Mouse (Mus musculus) embryonic facial prominence, embryonic 11.5 days (tissue): ENCODE measurements at regions not wholly inside any gene's neighbourhood (a gene's known extent, or its start where the extent isn't known, plus 50 kb on each side); places are given as distances from the start of the nearest gene placed in this dataset.
A peak's percentile ranks its signal among the peaks of the same experiment; 100 is the strongest.

ENCODE experiments used
- ATAC-seq: fragments of 200-750 bp; cut with Nextera tagmentation; replicated peaks from 2 replicates; pipeline ENCODE4 v1.8.0; 2017; ENCODE audit warnings: low read depth; ENCODE audit not compliant: insufficient number of reproducible peaks, low FRiP score, low TSS enrichment
- DNase-seq: peaks from one replicate; pipeline ENCODE4 v3.0.0-alpha.2; 2015; ENCODE audit warnings: low spot score
- H3K27ac ChIP-seq: fragments of 300-500 bp; sonication (generic); replicated peaks from 2 replicates; pipeline ENCODE4 v1.5.1; 2014; ENCODE audit warnings: mild to moderate bottlenecking, low read depth, low read length, control low read depth
- H3K27me3 ChIP-seq: fragments of 300-500 bp; sonication (generic); 2 replicates; pipeline ENCODE4 v1.6.1; 2014; ENCODE audit warnings: mild to moderate bottlenecking, low read length, moderate library complexity, mixed read lengths; ENCODE audit not compliant: control insufficient read depth, insufficient read depth
- H3K36me3 ChIP-seq: fragments of 300-500 bp; sonication (generic); replicated peaks from 2 replicates; pipeline ENCODE4 v1.6.1; 2014; ENCODE audit warnings: low read depth, mild to moderate bottlenecking, low read length, moderate library complexity, mixed read lengths; ENCODE audit not compliant: control insufficient read depth, insufficient read depth
- H3K4me1 ChIP-seq: fragments of 300-500 bp; sonication (generic); 2 replicates; pipeline ENCODE4 v1.6.1; 2014; ENCODE audit warnings: low read length, mixed read lengths; ENCODE audit not compliant: control insufficient read depth, insufficient read depth
- H3K4me2 ChIP-seq: fragments of 300-500 bp; sonication (generic); 2 replicates; pipeline ENCODE4 v1.6.1; 2014; ENCODE audit warnings: low read depth, mild to moderate bottlenecking, control low read depth, low read length, moderate library complexity
- H3K4me3 ChIP-seq: fragments of 300-500 bp; sonication (generic); 2 replicates; pipeline ENCODE4 v1.5.1; 2014; ENCODE audit warnings: low read depth, low read length, control low read depth
- H3K9ac ChIP-seq: fragments of 300-500 bp; sonication (generic); replicated peaks from 2 replicates; pipeline ENCODE4 v1.6.1; 2014; ENCODE audit warnings: mild to moderate bottlenecking, control low read depth, low read length
- H3K9me3 ChIP-seq: fragments of 300-500 bp; sonication (generic); replicated peaks from 2 replicates; pipeline ENCODE4 v1.6.1; 2016; ENCODE audit warnings: mild to moderate bottlenecking, low read length, inconsistent platforms, mixed read lengths; ENCODE audit not compliant: control insufficient read depth
- WGBS: fragments of 180-500 bp; shearing (Covaris S2); extraction: QIAGEN DNeasy Blood & Tissue Kit; methylation state at CpG from one replicate; pipeline ENCODE4 v1.1.7; 2014; 5-methylcytosine and 5-hydroxymethylcytosine counted together

DNA sequence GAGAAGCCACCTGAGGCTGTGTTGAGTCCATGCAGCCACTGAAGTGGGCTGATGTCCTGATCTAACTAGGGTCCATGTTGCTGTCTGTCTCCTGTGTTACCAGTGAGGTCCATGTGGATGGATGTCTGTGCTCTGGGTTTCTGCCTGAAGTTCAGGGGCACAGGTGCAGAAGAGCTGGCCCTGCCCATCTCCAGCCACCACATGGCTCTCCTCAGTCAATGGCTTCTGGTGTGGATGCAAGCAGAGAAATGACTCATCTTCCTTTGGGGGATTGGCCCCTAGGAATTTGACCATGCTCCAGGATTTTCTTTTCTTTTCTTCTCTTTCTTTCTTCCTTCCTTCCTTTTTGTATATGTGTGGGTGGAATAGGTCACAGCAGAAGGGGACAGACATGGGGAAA is 66.8 kb upstream of the Tgif1 start:
- no peak overlapping the region for H3K9ac ChIP-seq
- H3K27ac ChIP-seq, result no peak overlapping the region
- no peaks in the 10 kb centered on the region for H3K9me3 ChIP-seq
- no peaks in the 10 kb centered on the region for H3K27me3 ChIP-seq
- no peaks in the 10 kb centered on the region for H3K36me3 ChIP-seq
- ATAC-seq (no peak), DNase-seq (no peak)
- H3K4me1 ChIP-seq, result no peaks in the 10 kb centered on the region
- no peak overlapping the region for H3K4me2 ChIP-seq
- H3K4me3 ChIP-seq, result no peak overlapping the region

DNA sequence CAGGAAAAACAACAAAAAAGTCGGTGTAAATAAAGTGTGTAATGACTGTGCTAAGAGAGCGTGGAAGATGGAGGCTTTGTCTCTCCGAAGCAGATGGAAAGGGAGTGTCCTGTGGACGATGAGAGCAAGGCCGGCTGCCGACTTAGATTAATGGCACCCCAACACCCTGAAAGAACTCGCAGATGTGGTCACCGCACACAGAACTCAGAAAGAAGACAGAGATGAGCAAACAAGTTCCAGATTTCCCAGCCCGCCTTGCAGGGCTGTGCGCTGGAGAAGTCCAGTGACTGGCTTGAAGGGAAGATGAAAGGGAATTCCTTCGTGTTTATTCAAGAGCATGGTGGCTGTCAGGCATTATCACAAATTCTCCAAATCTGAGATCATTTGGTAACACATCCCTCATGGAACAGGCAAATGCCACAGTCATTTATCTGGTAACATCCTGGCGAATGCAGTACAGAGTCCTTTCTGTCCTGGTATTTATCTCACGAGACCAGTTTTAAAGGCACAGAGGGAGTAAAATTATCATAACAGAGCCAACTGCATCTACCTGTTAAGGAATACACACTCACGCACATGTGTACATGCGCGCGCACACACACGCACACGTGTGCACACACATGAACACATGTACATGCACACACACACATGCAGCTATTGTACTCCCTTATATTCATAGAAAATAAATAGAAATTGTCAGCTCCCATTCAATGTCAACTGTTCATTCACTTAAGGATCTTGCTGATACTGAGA is 64.0 kb upstream of the Tgif1 start:
- DNase-seq, result peak; percentile 26
- ATAC-seq, result no peak
- H3K4me2 ChIP-seq, result no peak overlapping the region

DNA sequence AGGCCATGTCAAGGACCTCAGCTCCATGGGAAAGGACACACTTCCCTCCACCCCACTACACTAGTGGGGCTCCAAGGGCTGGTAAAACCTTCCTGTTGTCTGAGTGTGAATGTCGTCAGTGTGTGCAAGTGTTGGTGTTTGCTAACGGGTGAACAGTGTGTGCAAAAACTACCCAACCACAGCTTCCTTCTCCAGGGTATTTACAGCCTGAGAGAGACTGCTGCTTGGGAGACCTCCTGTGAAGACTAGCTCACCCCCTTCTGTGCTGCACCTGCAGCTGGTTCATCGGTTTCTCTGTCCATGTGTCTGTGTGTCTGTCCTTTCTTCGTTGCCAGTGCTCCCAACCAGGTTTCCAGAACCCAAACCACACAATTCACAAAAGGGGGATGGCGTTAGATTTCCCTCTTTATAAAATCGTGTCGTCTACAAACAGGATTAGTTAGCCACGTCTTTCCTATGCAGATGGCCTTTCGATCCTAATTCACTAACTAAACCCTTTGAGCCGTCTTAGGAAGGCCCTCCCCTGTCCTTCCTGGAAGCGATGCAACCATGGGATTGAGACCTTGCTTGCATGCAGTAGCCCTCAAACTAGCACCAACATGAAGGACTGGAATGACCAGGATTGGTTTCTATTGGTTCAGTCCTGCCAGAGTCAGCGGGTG is 62.9 kb upstream of the Tgif1 start:
- Histone ChIP-seq H3K4me2 (no peak overlapping the region), H3K36me3 (no peaks in the 10 kb centered on the region), H3K4me1 (no peaks in the 10 kb centered on the region), H3K27ac (no peak overlapping the region), H3K4me3 (no peak overlapping the region), H3K27me3 (no peaks in the 10 kb centered on the region), H3K9ac (no peak overlapping the region), H3K9me3 (no peaks in the 10 kb centered on the region)
- ATAC-seq (no peak), DNase-seq (no peak)
- WGBS, result 55% methylated on average over 12 of the region's 12 CpGs

More for the DNA sequence above, 64.0 kb upstream of the Tgif1 start:
- Histone ChIP-seq H3K27me3 (no peaks in the 10 kb centered on the region), H3K27ac (no peak overlapping the region), H3K9me3 (no peaks in the 10 kb centered on the region), H3K9ac (no peak overlapping the region), H3K4me3 (no peak overlapping the region), H3K4me1 (no peaks in the 10 kb centered on the region), H3K36me3 (no peaks in the 10 kb centered on the region)
- 65% methylated on average over 19 of the region's 19 CpGs for WGBS

DNA sequence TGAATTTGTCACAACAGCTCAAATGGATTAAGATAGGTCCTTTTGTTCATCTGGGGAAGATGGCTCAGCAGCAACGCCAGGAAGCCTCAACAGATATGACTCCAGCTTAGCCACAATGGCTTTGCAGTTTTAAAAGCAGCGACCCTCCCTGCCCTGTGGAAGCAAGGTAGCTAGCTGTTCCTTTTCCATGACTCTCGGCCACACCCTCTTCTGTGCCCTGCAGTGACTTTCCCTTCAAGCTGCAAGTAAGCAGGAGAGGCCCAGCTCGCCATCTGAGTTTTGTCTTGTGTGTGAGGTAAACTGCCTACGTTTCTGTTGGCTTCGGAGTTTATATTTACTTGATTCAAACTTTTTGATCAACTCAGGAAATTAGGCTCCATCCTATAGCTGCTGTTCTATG is 62.1 kb upstream of the Tgif1 start:
- H3K4me3 ChIP-seq, result no peak overlapping the region
- WGBS, result 56% methylated on average over 6 of the region's 6 CpGs
- no peak for DNase-seq

DNA sequence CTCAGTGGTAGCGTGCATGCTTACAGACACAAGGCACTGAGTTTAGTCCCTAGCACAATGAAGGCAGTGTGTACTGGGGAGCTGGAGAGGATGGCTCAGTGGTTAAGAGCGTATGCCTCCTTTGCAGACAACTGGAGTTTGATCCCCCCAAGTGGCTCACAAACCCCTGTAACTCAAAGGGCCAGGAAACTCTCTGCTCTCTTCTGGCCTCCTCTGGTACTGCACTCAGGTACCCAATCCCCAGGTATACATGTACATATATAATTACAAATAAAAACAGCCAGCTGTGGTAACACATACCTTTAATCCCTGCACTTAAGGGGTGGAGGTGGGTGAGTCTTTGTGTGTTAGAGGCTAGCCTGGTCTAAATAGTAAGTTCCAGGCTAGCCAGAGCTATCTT is 56.9 kb upstream of the Tgif1 start:
- Histone ChIP-seq H3K27ac (no peak overlapping the region), H3K4me3 (no peak overlapping the region), H3K9ac (no peak overlapping the region), H3K4me1 (no peaks in the 10 kb centered on the region), H3K4me2 (no peak overlapping the region), H3K9me3 (no peaks in the 10 kb centered on the region), H3K36me3 (no peaks in the 10 kb centered on the region), H3K27me3 (no peaks in the 10 kb centered on the region)
- ATAC-seq (no peak), DNase-seq (peak; percentile 30)
- 78% methylated on average over 2 of the region's 2 CpGs for WGBS

More for the DNA sequence above, 62.1 kb upstream of the Tgif1 start:
- no peaks in the 10 kb centered on the region for H3K4me1 ChIP-seq
- H3K27ac ChIP-seq, result no peak overlapping the region
- ATAC-seq, result no peak
- H3K9me3 ChIP-seq, result no peaks in the 10 kb centered on the region
- no peak overlapping the region for H3K9ac ChIP-seq
- H3K36me3 ChIP-seq, result no peaks in the 10 kb centered on the region
- no peak overlapping the region for H3K4me2 ChIP-seq
- H3K27me3 ChIP-seq, result no peaks in the 10 kb centered on the region

DNA sequence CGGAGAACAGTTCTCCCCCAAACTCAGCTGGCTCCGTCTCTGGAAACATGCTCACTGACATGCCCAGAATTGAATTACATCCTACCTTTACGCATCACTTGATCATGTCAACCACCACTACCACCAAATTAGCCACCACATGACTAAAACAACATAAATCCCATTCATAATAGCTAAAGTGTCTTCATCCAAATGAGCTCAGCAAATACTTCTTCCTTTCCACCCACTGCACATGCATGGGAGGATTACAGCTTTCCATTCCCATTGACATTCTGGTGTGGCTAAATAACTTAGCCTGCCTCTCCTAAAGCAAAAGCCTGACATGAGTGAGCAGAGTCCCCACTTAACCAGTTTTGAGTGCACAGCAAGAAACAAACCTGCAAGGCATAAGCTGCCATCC is 56.2 kb upstream of the Tgif1 start:
- no peaks in the 10 kb centered on the region for H3K9me3 ChIP-seq
- WGBS, result 77% methylated on average over 3 of the region's 3 CpGs
- DNase-seq (no peak), ATAC-seq (no peak)
- no peaks in the 10 kb centered on the region for H3K36me3 ChIP-seq
- no peak overlapping the region for H3K4me2 ChIP-seq
- H3K4me3 ChIP-seq, result no peak overlapping the region
- no peak overlapping the region for H3K27ac ChIP-seq
- H3K4me1 ChIP-seq, result no peaks in the 10 kb centered on the region
- no peaks in the 10 kb centered on the region for H3K27me3 ChIP-seq
- H3K9ac ChIP-seq, result no peak overlapping the region

DNA sequence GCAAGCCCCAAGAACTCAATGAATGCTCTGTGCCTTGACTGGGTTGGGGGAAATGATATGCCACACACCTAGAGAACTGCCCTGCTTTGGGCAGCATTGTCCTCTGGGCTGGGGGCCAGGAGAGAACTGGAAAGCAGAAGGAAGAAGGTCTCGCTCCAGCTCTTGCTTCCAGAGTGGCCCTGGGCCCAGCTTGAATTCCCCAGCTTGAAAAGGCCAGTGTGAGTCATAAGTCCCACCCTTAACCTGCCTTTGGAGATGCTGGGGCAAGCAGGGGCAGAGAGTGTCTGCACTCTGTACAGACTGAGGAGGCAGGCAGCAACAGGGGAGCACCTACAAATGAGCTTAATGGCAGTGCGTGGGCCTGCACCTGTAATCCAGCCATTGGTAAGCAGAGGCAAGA is 55.0 kb upstream of the Tgif1 start:
- WGBS, result 87% methylated on average over 2 of the region's 2 CpGs
- Histone ChIP-seq H3K9ac (no peak overlapping the region), H3K4me3 (no peak overlapping the region), H3K27ac (no peak overlapping the region), H3K36me3 (no peaks in the 10 kb centered on the region), H3K27me3 (no peaks in the 10 kb centered on the region), H3K4me2 (no peak overlapping the region), H3K9me3 (no peaks in the 10 kb centered on the region), H3K4me1 (no peaks in the 10 kb centered on the region)
- no peak for DNase-seq
- ATAC-seq, result no peak
